Mouse (Mus musculus): Measurements from ENCODE around the gene Ifngr1. TPM values are rescaled to one million over a fixed set of nuclear protein-coding genes. Genes with fewer than 3 reads are reported as not detected.

Gene Ifngr1
- total and polyA plus RNA-seq, 3 experiments, result 17.3 to 36.0 (median 26.7) TPM

GRCm38 (mm10) chr10:19627748-19628147, 36.0 kb downstream of the Ifngr1 start:
- H3K4me3 ChIP-seq (replicated peaks in 1 of 3; ENCODE audit: low read depth in 2 of 3, low read length in 2 of 3, poor library complexity in 1 of 3), result no peak overlapping the region
- TF ChIP-seq BHLHE40 (IDR thresholded peaks at IDR 0.05; ENCODE audit: low read depth, low read length) (no peak), NELFE (IDR thresholded peaks at IDR 0.05; ENCODE audit: low read depth, low read length) (no peak), RCOR1 (conservative IDR thresholded peaks at IDR 0.05; ENCODE audit: low read depth, low read length) (no peak), NRF1 (IDR thresholded peaks at IDR 0.05; ENCODE audit: low read depth, low read length) (no peak), EP300 (IDR thresholded peaks at IDR 0.05; ENCODE audit: low read length) (no peak), UBTF (IDR thresholded peaks at IDR 0.05; ENCODE audit: low read depth, low read length) (no peak), CHD2 (IDR thresholded peaks at IDR 0.05; ENCODE audit: low read length) (no peak), MYC (IDR thresholded peaks at IDR 0.05; ENCODE audit: low read depth, low read length) (no peak), KAT2A (IDR thresholded peaks at IDR 0.05; ENCODE audit: insufficient replicate concordance, low read length) (no peak), ELF1 (IDR thresholded peaks at IDR 0.05; ENCODE audit: low read depth, low read length) (no peak), MEF2A (IDR thresholded peaks at IDR 0.05; ENCODE audit: borderline replicate concordance, low read depth, low read length) (no peak), ZKSCAN1 (IDR thresholded peaks at IDR 0.05; ENCODE audit: borderline replicate concordance, low read depth, low read length) (no peak), MXI1 (IDR thresholded peaks at IDR 0.05; ENCODE audit: low read depth, low read length) (no peak), TCF12 (IDR thresholded peaks at IDR 0.05; ENCODE audit: low read depth, low read length) (no peak), RAD21 (IDR thresholded peaks at IDR 0.05; ENCODE audit: low read depth, low read length) (no peak), USF1 (IDR thresholded peaks at IDR 0.05; ENCODE audit: low read depth, low read length) (no peak), PAX5 (IDR thresholded peaks at IDR 0.05; ENCODE audit: low read length) (no peak), MAX (IDR thresholded peaks at IDR 0.05; ENCODE audit: low read length) (no peak)
- dilution Hi-C loops (cut with MboI; ENCODE audit: extremely low pct_ligation_motif_present, extremely low pct_unique_long_range_greater_than_20kb, low sequenced_read_pairs), result no loop called here
- peaks cover 4 to 29% of the 10 kb centered on the region in 2 experiments; a peak in 3 of 4 replicates for H3K4me1 ChIP-seq (ENCODE audit: control insufficient read depth in 1 of 2, insufficient read depth in 2 of 2)
- H3K79me2 ChIP-seq (replicated peaks; ENCODE audit: control insufficient read depth, extremely low read depth, insufficient read depth, poor library complexity, severe bottlenecking), result no peaks in the 10 kb centered on the region
- no peaks in the 10 kb centered on the region for H3K9me3 ChIP-seq (replicated peaks; ENCODE audit: low read length)
- H3K36me3 ChIP-seq (replicated peaks in 1 of 2; ENCODE audit: control insufficient read depth in 1 of 2, insufficient read depth in 1 of 2, low read length in 1 of 2), result no peaks in the 10 kb centered on the region
- no peak for DNase-seq (ENCODE audit: extremely low read depth)
- H3K27ac ChIP-seq (ENCODE audit: insufficient read depth, low read depth), result no peak overlapping the region
- in situ Hi-C loops (cut with MboI; ENCODE audit: low pct_ligation_motif_present, low pct_unique_long_range_greater_than_20kb, low sequenced_read_pairs), result no loop called here
- no peaks in the 10 kb centered on the region for H3K27me3 ChIP-seq (replicated peaks)
- no peak overlapping the region for H3K9ac ChIP-seq (ENCODE audit: insufficient read depth, low read depth)
- H3K4me2 ChIP-seq (ENCODE audit: insufficient read depth, low read depth, poor library complexity, severe bottlenecking), result no peak overlapping the region

- Histone ChIP-seq H3K27me3 (replicated peaks) (no peaks in the 10 kb centered on the region), H3K36me3 (replicated peaks in 1 of 2; ENCODE audit: control insufficient read depth in 1 of 2, insufficient read depth in 1 of 2, low read length in 1 of 2) (no peaks in the 10 kb centered on the region), H3K79me2 (replicated peaks; ENCODE audit: control insufficient read depth, extremely low read depth, insufficient read depth, poor library complexity, severe bottlenecking) (no peaks in the 10 kb centered on the region), H3K9me3 (replicated peaks; ENCODE audit: low read length) (no peaks in the 10 kb centered on the region), H3K9ac (ENCODE audit: insufficient read depth, low read depth) (no peak overlapping the region), H3K4me2 (ENCODE audit: insufficient read depth, low read depth, poor library complexity, severe bottlenecking) (no peak overlapping the region), H3K4me1 (ENCODE audit: control insufficient read depth in 1 of 2, insufficient read depth in 2 of 2) (peaks cover 4 to 26% of the 10 kb centered on the region in 2 experiments; a peak in 3 of 4 replicates), H3K4me3 (replicated peaks in 1 of 3; ENCODE audit: low read depth in 2 of 3, low read length in 2 of 3, poor library complexity in 1 of 3) (no peak overlapping the region), H3K27ac (ENCODE audit: insufficient read depth, low read depth) (no peak overlapping the region)
- dilution Hi-C loops (cut with MboI; ENCODE audit: extremely low pct_ligation_motif_present, extremely low pct_unique_long_range_greater_than_20kb, low sequenced_read_pairs) (no loop called here), in situ Hi-C loops (cut with MboI; ENCODE audit: low pct_ligation_motif_present, low pct_unique_long_range_greater_than_20kb, low sequenced_read_pairs) (no loop called here)
- no peak for TF ChIP-seq MAX (IDR thresholded peaks at IDR 0.05; ENCODE audit: low read length)
- TF ChIP-seq CTCF (conservative IDR thresholded peaks at IDR 0.05 in 1 of 2, IDR thresholded peaks at IDR 0.05 in 1 of 2; ENCODE audit: low read depth in 2 of 2, low read length in 2 of 2), result no peak
- no peak for TF ChIP-seq MYC (IDR thresholded peaks at IDR 0.05; ENCODE audit: low read depth, low read length)
- TF ChIP-seq MXI1 (IDR thresholded peaks at IDR 0.05; ENCODE audit: low read depth, low read length), result no peak
- TF ChIP-seq SMC3 (IDR thresholded peaks at IDR 0.05; ENCODE audit: low read depth, low read length), result no peak
- no peak for TF ChIP-seq JUN (IDR thresholded peaks at IDR 0.05; ENCODE audit: insufficient read depth, low read depth, low read length)
- no peak for TF ChIP-seq RAD21 (IDR thresholded peaks at IDR 0.05; ENCODE audit: low read depth, low read length)
- no peak for TF ChIP-seq E2F4 (IDR thresholded peaks at IDR 0.05; ENCODE audit: insufficient replicate concordance, low read depth, low read length)
- no peak for TF ChIP-seq TCF12 (IDR thresholded peaks at IDR 0.05; ENCODE audit: low read depth, low read length)
- TF ChIP-seq MAFK (IDR thresholded peaks at IDR 0.05; ENCODE audit: insufficient replicate concordance, low read length), result no peak
- TF ChIP-seq CHD1 (IDR thresholded peaks at IDR 0.05; ENCODE audit: low read depth, low read length), result no peak
- no peak for TF ChIP-seq USF2 (conservative IDR thresholded peaks at IDR 0.05; ENCODE audit: low read depth, low read length)
- no peak for TF ChIP-seq HCFC1 (IDR thresholded peaks at IDR 0.05; ENCODE audit: low read depth, low read length)
- no peak for TF ChIP-seq ZC3H11A (IDR thresholded peaks at IDR 0.05; ENCODE audit: low read depth, low read length)
- TF ChIP-seq TBP (conservative IDR thresholded peaks at IDR 0.05; ENCODE audit: low read depth, low read length), result no peak
- DNase-seq (ENCODE audit: extremely low read depth), result no peak
Observed at GRCm38 (mm10) chr10:19631616-19632195, 40.0 kb downstream of the Ifngr1 start.

Measured in CH12.LX (cell line).